Mouse (Mus musculus): ENCODE measurements at regions not wholly inside any gene's neighbourhood (a gene's known extent, or its start where the extent isn't known, plus 50 kb on each side); places are given as distances from the start of the nearest gene placed in this dataset.
A peak's percentile ranks its signal among the peaks of the same experiment; 100 is the strongest.

GRCm38 (mm10) chr16:91970461-91970860 lies 87.6 kb upstream of the Mrps6 start:
- no peak for DNase-seq (ENCODE audit: low read depth, low spot score)

- no peak for DNase-seq (ENCODE audit: low read depth, low spot score)
Observed at GRCm38 (mm10) chr16:91973183-91973582, 84.9 kb upstream of the Mrps6 start.

GRCm38 (mm10) chr16:91976194-91976805 lies 81.8 kb upstream of the Mrps6 start:
- no peak for DNase-seq (ENCODE audit: low read depth, low spot score)

GRCm38 (mm10) chr16:91978423-91978822 lies 79.6 kb upstream of the Mrps6 start:
- DNase-seq (ENCODE audit: low read depth, low spot score), result no peak

GRCm38 (mm10) chr16:91978846-91979245 lies 79.2 kb upstream of the Mrps6 start:
- DNase-seq (ENCODE audit: low read depth, low spot score), result no peak

- DNase-seq (ENCODE audit: low read depth, low spot score), result no peak
Observed at GRCm38 (mm10) chr16:91980482-91980881, 77.6 kb upstream of the Mrps6 start.

GRCm38 (mm10) chr16:91985211-91985610 lies 72.9 kb upstream of the Mrps6 start:
- DNase-seq (ENCODE audit: low read depth, low spot score), result no peak

GRCm38 (mm10) chr16:91989332-91989731 lies 68.7 kb upstream of the Mrps6 start:
- DNase-seq (ENCODE audit: low read depth, low spot score), result no peak

GRCm38 (mm10) chr16:91995459-91996190 lies 62.4 kb upstream of the Mrps6 start:
- peak; percentile 98 for DNase-seq (ENCODE audit: low read depth, low spot score)

- DNase-seq (ENCODE audit: low read depth, low spot score), result no peak
Observed at GRCm38 (mm10) chr16:92007351-92007750, 50.7 kb upstream of the Mrps6 start.

Measured in 3T3-L1 (cell line).